Mouse (Mus musculus): Measurements from ENCODE around the gene Crebrf. TPM values are rescaled to one million over a fixed set of nuclear protein-coding genes. Genes with fewer than 3 reads are reported as not detected.
A peak's percentile ranks its signal among the peaks of the same experiment; 100 is the strongest.

The Crebrf gene
- polyA plus RNA-seq, 1 experiment from 2014 or later = 23.9 TPM

DNA sequence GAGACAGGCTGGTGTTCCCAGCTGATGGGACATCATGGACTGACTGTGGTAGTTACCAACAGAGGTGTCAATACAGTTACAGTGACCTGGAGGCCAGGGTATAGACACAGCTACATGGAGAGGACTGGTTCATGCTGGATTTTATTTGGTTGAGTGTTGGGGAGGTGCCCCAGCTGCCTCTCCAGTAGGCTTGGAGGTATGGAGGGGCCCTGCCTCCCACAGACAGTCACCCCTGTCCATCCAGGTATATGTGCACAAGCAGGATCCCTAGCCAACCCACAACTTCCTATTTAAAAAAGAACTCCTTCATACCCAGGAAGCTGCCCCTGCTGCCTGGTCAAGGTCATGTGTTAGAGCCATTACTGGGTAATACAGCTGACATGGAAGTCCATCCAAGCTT is 102.3 kb downstream of the Crebrf start:
- DNase-seq (ENCODE audit: low read depth, low spot score) (no peak), ATAC-seq (peak; percentile 35)
- CTCF ChIA-PET = interaction anchor here (0.8 kb wide), 1 partner anchor 23 kb away, joined by 3 read pairs; no protein-coding TSS in a partner anchor
- POLR2A ChIA-PET = interaction anchor here (0.8 kb wide), 1 partner anchor 38 kb away, joined by 3 read pairs; no protein-coding TSS in a partner anchor
- peaks cover 5% of the 10 kb centered on the region for H3K27me3 ChIP-seq
- no peak for TF ChIP-seq CTCF (IDR thresholded peaks at IDR 0.05)
- in situ Hi-C loops (cut with MboI; ENCODE audit: low pct_unique_long_range_greater_than_20kb) = no loop called here

- H3K27me3 ChIP-seq = peaks cover 13% of the 10 kb centered on the region
- CTCF ChIA-PET = no interaction called here
These were observed 110.7 kb downstream of the Crebrf start for GRCm38 (mm10) chr17:26826131-26826530.

More at GRCm38 (mm10) chr17:26826131-26826530, 110.7 kb downstream of the Crebrf start:
- POLR2A ChIA-PET = no interaction called here
- DNase-seq (ENCODE audit: low read depth, low spot score) (no peak), ATAC-seq (no peak)
- no peak for TF ChIP-seq CTCF (IDR thresholded peaks at IDR 0.05)
- in situ Hi-C loops (cut with MboI; ENCODE audit: low pct_unique_long_range_greater_than_20kb) = no loop called here

Other genes starting within 250 kb of the Crebrf start
- 287 TPM for gene Ergic1, start 154.2 kb upstream of the Crebrf start, polyA plus RNA-seq (2021)
- 465 TPM for gene Dusp1, start 153.5 kb upstream of the Crebrf start, polyA plus RNA-seq (2021)
- gene Atp6v0e, start 52.4 kb upstream of the Crebrf start, polyA plus RNA-seq (2021) = 305 TPM
- 33.4 TPM for gene Bnip1, start 65.4 kb downstream of the Crebrf start, polyA plus RNA-seq (2021)
- not detected for gene Nkx2-5, start 129.4 kb downstream of the Crebrf start, polyA plus RNA-seq (2021)
- gene Kifc5b, start 201.4 kb downstream of the Crebrf start, polyA plus RNA-seq (2021) = 20.8 TPM
- 37.2 TPM for gene Phf1, start 217.4 kb downstream of the Crebrf start, polyA plus RNA-seq (2021)
- 119 TPM for gene Cuta, start 223.9 kb downstream of the Crebrf start, polyA plus RNA-seq (2021)
- 43.4 TPM for gene Syngap1, start 225.6 kb downstream of the Crebrf start, polyA plus RNA-seq (2021)